Mouse (Mus musculus) spleen, adult 2 months (tissue): Measurements from ENCODE around the gene Wdpcp.

Source experiments
- CTCF ChIP-seq: fragments of 200-500 bp; IDR thresholded peaks from 2 replicates; pipeline ENCODE4 v1.5.1; 2011; ENCODE audit warnings: mild to moderate bottlenecking, inconsistent platforms; ENCODE audit not compliant: insufficient read depth, insufficient read length, insufficient replicate concordance; ENCODE audit errors: extremely low read depth
- POLR2A ChIP-seq: fragments of 200-500 bp; IDR thresholded peaks from 2 replicates; pipeline ENCODE4 v1.6.1; 2011; ENCODE audit warnings: low read depth, low read length, inconsistent platforms

GRCm38 (mm10) chr11:21735272-21735671, 163.2 kb downstream of the Wdpcp start:
- TF ChIP-seq CTCF (no peak), POLR2A (no peak)
